Mouse (Mus musculus): ENCODE results near the gene Sel1l3. TPM values are rescaled to one million over a fixed set of nuclear protein-coding genes. Genes with fewer than 3 reads are reported as not detected.

Sel1l3 gene
- polyA plus RNA-seq, 1 experiment = 33.5 TPM

DNA sequence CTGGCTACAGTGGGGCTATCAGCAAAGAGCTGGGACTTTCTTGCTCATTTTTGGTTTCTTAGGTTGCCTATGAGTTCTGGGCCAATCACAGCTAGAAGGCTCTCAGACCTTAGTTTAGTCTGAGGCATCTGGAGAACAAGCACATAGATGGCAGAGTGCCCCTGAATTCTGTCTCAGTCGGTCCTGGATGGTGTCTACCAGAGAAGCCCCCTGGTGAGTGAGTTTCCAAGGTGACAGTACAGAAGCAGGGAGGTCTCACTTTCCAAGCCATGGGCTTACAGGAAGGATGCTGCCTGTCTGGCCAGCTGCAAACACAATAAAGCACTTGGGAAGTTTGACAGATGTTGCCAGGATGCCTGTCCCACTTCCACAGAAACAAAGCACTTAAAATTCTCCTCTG, 1.1 kb upstream of the Sel1l3 start:
- no peak for DNase-seq (ENCODE audit: low read depth, low spot score)
- 21% methylated on average over 1 of the region's 1 CpGs for WGBS

DNA sequence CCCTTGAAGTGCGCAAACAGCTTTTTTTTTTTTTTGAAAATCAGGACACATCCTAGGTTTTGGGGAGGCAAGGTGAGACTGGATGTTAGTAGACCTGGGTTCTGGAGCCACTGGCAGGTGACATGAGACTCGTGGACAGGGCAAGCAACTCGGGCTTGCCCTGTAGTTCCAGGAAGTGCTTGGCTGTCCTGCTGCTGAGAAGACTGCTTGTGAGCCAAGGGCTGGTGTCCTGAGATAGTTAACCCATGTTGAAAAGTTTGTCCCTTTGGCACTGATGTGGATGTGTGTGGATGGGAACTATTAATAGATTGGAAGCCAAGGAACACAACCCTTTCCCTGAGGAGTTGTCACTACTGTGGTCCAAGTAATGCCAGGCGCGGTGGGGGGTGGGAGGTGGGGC, 635 bp upstream of the Sel1l3 start:
- DNase-seq (ENCODE audit: low read depth, low spot score) = no peak
- WGBS = 33% methylated on average over 5 of the region's 5 CpGs

DNA sequence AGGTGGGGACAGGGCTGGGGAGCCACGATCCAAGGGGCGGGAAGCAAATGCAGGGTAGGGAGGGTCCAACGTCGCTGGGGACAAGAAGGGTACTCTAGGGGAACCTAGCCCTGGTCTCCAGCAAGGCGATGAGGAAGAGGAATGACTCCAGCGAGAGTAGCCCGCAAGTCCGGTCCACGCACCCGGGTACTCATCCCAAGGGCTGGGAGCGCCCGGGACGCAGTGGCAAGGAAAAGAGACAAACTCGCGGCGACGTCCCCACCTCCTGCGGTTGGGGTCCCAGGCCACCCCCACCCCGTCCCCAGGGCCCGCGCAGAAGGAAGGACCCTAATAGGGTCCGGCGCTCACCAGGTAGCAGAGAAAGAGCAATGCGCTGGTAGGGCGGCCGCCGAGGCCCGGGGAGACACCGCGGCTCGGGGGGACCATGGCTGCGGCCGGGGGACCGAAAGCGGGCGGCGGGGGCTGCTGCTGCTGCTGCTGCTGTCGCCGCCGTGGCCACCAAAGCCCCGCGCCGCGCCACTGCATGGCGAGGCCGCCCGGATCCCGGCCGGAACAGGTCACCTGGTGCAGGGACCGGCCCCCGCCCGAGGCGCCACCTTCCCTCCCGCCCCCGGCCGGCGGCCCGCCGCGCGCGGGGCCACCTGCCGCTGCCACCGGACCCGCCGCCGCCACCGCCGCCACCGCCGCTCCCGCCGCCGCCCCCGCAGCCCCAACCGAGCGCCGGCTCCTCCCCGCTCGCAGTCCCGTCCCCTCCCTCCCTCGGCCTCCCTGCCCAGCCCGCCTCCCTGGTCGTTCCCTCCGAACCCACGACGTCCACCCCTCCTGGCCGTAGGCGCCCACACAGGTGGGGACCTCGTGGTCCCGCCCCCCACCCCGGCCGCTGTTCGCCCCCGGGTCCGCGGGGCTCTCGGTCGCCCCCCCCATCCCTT, 681 bp downstream of the Sel1l3 start:
- 1% methylated on average over 62 of the region's 99 CpGs for WGBS
- DNase-seq (ENCODE audit: low read depth, low spot score) = no peak

DNA sequence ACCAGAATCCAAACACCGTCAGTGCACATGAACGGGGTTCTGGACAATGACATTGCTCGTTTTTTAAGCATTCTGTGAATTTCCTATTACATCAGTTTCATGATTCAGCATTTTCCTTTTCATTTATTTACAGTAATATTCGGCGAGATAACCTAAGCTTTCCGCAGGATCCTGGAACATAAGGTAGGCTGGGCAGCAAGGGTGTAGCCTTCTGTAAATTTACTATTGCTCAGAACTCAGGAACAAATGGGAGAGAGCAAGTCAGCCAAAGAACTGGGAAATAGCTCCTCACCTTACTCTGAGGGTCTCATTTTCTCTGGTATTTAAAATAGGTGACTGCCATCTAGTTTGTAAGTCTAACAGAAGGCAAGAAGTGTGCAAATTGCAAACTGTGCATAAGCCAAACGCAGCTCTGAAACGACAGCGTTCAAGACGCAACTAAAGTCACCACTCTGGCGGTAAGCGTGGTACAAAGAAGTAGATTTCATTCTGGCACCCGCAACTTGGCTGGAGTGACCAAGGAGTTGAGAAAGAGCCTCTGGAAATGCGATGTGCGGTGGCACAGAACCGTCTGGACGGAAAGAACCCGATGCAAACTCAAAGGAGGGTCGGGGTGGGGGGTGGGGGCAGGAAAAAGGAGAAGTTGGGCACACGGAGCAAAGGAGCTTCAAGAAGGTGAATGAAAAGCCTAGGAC, 1.5 kb downstream of the Sel1l3 start:
- WGBS = 8% methylated on average over 20 of the region's 20 CpGs
- no peak for DNase-seq (ENCODE audit: low read depth, low spot score)

DNA sequence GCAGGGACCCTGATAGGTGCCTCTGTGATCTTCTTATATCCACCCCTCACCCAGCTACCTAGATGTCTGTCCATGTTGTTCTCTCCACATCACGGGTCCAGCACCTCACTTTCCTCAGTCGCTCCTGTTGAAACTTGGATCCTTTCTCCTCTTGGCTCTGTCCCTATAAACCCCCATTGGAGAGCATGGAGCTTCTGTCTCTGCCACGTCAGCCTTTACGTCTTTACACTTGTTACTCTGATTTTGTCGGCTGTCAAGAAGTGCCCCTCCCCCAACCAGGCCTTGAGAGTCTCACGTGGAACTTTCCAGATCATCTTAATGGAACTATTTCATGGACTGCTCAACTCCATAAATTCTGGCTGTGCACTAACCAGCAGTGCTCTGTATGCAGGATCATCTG, 2.5 kb downstream of the Sel1l3 start:
- no peak for DNase-seq (ENCODE audit: low read depth, low spot score)
- WGBS = 67% methylated on average over 6 of the region's 6 CpGs

DNA sequence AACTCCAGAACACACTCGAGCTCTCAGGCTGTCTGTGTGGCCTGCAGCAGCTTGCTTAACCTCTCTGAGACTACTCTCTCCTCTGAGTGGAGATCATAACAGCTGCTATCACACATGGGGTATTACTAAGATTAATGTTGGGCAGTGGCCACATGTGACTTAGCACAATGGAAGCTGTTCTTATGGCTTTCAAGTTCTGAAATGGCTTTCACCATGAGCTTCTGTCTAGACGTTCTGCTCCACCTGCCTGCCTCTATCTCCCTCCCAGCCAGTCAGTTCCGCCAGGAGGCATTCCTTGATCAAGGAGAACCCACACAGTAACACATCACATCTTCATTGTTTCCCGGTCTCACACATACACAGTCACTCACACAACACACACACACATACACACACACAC, 3.2 kb downstream of the Sel1l3 start:
- no peak for DNase-seq (ENCODE audit: low read depth, low spot score)
- 76% methylated on average over 4 of the region's 4 CpGs for WGBS

DNA sequence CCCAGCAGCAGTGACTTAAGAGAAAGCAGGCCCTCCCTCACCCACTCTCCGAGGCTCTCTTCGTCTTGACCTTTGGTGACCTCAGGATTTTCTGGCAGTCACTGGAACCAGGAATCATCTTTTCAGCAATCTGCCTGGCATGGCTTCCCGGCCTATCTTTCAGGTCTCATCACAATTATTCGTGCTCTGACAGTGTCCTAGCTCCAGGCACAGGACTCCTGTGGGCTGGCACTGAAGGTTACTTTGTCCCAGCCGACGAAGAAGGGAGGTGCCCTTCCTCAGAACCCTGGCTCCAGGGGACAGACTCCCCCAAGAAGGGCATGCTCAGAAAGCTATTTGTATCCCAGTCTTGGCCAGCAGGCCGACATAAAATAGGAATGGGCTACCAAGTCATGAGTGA, 4.0 kb downstream of the Sel1l3 start:
- DNase-seq (ENCODE audit: low read depth, low spot score) = no peak
- 77% methylated on average over 7 of the region's 7 CpGs for WGBS

DNA sequence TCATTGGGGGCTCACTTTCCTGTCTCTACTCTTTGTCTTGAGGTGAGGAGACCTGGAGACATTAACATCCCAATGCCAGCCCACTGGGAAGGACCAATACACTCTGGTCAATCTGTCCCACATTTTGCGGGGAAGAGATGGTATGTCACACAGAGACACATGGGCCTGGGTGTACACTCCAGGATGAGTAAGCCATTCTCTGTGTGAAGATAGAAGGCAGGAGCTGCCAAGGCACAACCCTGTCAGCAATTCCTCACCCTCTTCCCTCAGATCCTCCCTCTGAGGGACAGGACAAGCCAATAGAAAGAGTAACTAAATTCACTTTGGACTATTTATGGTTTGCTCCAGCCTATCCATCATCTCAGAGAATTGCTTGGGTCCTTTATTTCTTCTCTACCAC, 5.0 kb downstream of the Sel1l3 start:
- DNase-seq (ENCODE audit: low read depth, low spot score) = no peak
- WGBS = 93% methylated on average over 1 of the region's 1 CpGs

DNA sequence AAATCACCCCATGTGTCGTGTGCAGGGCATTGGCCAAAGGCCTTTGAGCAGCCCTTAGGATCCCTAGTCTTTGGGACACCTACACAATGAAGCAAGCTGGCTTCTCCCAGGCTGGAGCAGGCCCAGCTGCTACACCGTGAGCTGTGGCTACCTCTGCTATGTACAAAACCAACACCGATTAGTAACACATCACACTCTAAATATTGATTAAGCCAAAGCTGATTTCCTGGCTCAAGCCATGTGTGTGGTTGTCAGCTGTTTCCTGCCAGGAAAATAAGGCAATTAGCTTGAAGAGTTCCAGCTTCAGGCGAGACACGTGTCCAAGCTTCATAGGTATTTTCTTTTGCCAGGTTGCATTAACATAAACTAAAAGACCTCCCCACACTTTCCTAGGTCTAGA, 7.2 kb downstream of the Sel1l3 start:
- 64% methylated on average over 5 of the region's 5 CpGs for WGBS

DNA sequence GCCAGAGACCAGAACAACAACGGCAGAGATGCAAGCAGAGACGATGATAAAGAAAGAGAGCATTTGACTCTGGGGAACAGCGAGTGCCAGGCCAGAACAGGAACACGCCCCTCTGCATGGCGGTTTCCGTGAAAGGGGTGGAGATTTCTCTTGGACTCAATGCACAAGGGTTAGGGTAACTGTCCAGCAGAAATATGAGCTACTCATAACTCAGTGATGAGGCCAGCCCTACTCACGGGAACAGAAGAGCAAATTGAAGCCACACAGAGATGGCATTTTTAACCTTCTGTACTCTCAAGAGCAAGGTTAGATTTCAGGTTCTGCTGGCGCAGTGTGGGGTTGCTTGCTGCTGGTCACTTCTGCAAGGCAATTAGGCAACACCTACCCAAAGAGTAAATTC, 11.0 kb downstream of the Sel1l3 start:
- WGBS = 51% methylated on average over 8 of the region's 8 CpGs
- DNase-seq (ENCODE audit: low read depth, low spot score) = no peak

More for the DNA sequence above, 7.2 kb downstream of the Sel1l3 start:
- no peak for DNase-seq (ENCODE audit: low read depth, low spot score)

DNA sequence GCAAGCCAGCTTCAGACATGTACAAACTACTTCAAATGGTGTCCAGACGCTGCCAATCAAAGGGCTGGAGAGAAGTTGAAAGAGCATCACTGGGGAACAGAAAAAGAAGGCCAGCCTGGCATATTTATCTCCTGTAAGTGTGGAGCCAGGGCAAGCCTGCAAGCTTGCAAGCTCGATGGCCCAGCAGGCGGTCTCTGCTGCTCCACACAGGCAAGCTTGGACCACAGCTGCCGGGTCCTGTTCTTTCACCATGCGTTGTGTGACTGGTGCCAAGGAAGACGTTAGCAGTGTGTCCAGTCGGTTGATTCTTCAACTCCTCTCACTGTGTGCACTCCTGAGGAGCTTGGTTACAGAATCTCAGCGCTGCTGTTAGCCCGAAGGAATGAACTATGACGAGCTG, 12.9 kb downstream of the Sel1l3 start:
- 82% methylated on average over 10 of the region's 10 CpGs for WGBS
- no peak for DNase-seq (ENCODE audit: low read depth, low spot score)

DNA sequence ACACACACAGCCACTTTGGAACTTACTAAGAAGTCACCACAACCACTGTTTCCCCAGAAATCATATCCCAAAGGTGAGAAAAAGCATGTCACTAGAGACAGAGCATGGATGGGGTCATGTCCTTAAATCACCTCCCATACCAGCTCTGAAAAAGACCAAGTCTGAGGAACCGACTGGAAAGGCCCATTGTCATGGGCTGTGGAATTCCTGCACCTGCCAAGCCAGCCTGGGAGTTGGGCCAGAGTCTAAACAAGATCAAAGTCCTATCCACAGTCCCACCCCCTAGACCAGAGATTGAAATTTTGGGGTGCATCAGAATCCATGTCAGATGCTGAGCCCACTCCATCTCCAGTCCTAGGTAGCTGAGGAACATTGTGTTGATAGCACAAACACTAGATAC, 15.3 kb downstream of the Sel1l3 start:
- DNase-seq (ENCODE audit: low read depth, low spot score) = no peak
- 9% methylated on average over 1 of the region's 1 CpGs for WGBS

DNA sequence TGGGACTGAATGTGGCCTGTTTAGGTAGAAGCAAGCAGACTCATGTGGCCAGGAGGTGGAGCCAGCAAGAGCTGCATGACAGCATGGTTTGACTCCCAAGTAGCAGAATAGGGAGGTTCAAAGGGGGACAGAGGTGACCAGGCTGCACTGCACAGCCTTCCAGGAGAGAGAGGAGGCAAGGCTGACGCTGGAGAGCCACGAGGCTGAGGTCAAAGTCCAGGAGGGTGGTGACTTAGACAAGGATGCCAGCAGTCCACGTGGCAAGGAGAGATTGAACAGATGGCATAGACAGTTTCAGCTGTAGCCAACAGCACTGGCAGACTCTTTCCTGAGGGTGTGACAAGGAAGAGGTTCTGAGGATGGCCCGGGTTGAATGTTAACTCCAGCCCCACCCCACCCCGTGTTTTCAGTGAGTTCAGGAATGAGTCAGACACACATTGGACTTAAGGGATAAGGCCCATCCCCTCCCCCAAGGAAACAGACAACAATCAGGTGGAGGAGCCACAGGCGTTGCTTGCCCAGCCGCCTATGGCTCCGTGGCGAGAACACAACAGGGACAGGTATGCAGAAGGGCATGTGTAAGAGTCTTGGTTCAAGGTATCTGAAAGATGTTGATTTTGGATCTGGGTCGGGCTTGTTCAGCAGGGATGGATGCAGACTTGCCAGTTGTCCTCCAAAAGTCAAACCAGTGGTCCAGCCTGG, 17.2 kb downstream of the Sel1l3 start:
- 22% methylated on average over 10 of the region's 10 CpGs for WGBS

DNA sequence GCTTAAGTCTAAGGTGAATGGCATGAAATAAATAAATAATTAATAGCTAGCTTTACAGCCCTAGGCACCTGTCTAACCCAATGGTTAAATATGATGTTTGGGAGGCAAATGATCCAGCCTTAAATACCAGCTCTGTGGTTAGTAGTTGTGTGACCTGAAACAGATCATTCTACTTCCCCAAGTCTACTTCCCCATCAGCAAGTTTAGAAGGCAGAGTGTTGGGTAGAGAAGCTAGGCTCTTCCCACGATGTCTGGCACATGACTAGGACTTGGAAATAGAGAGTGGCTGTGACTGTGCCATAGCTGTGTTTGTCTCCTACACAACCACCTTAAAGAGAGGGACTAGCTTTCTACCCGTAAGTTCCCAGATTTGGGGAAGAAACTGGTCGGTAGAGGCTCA, 18.9 kb downstream of the Sel1l3 start:
- DNase-seq (ENCODE audit: low read depth, low spot score) = no peak
- WGBS = 92% methylated on average over 3 of the region's 3 CpGs

More for the DNA sequence above, 17.2 kb downstream of the Sel1l3 start:
- peak; percentile 100 for DNase-seq (ENCODE audit: low read depth, low spot score)

DNA sequence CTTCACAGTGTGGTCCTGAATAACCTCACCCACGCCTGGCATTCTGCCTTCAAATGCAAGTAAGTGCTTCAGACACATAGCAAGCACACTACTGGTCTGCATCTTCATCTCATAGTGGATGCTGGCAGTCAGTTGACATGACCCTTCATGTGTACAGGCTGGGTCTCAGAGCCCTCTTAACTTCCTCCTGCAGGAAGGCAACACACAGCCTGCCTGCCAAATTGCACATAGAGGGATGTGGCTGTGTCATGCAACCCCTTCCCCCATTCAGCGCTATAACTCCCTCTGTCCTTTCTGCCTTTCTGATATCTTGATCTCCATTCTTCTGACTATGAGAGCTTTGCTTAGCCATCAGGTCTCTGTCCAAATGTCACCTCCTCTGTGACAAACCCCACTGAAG, 19.3 kb downstream of the Sel1l3 start:
- WGBS = 77% methylated on average over 2 of the region's 2 CpGs
- no peak for DNase-seq (ENCODE audit: low read depth, low spot score)

DNA sequence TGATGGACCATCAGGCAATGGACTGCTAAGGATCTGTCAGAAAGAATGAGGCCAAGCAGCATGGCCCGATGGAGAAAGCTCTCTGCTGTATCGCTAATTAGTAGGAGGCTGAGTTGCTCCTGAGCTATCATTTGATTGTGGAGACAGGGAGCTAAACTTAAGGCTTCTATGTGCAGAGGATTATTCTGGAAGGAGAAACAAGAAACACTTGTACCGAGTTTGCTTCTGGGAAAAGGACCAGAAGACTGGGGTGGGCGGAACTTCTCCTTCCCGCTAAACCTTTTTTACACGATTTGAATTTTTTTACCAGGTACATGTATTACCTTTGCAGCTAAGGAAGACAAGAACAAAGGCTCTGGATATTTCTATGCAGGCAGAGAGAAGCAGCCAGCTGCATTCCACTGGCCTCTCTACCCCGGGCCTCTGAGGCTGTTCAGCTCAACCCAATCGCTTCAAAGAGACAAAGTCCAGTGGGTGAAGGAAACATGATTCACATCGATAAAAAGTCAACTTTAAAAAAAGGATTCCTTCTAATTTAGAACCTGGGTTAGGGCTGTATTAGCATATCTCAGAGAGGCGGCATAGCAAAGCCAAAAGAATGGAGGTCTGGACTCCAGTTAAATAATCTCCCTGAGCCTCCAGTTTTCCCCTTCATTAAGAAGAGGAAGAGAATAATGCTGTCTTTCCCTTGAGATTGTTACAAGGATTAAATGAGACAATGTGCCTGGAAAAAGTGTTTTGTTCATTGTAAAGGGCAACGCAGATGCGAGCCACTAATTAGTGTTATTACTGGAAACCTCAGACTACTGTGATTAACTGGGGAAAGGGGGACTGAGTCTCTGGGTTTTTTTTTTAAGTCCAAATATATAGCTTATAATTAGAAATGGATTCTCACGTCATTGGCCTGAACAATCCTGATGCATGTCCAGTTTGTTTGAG, 20.4 kb downstream of the Sel1l3 start:
- WGBS = 65% methylated on average over 13 of the region's 13 CpGs
- no peak for DNase-seq (ENCODE audit: low read depth, low spot score)

DNA sequence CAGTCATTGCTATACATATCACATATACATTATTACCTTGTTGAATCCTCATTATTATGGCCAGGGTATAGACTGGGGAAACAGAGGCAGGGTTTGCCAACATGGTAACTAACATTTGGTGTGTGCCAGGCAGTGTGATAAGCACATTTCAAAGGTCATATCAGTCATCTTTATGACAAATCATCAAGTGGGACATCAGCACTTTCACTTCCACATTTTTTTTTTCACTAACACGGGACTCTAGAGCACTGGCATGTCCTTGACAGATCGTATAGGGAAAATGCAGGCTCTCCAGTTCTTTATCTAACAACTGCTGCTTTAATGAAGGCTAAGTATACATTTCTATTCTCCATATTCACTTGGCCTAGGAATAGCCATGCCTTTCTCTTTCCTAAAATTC, 25.1 kb downstream of the Sel1l3 start:
- WGBS = 38% methylated on average over 2 of the region's 2 CpGs
- DNase-seq (ENCODE audit: low read depth, low spot score) = no peak

DNA sequence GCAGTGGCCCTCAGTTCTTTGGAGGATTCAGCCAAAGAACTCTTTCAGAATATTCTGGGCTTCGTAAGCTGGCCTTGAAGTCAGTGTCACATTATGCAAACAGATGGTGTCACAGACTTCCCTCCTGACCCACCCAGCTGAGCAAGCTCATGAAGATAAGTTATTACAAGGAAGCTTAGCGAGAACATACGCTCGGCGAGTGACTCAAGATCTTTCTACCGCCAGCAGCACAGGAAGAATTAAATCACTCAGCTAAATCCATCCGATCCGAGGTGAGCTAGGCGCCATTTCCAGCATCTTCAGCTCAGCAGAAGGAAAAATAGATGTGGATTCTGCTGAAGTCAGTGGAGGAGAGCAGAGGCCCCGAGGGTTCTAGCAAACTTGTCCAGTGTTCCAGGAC, 26.5 kb downstream of the Sel1l3 start:
- 29% methylated on average over 10 of the region's 10 CpGs for WGBS
- peak; percentile 54 for DNase-seq (ENCODE audit: low read depth, low spot score)

DNA sequence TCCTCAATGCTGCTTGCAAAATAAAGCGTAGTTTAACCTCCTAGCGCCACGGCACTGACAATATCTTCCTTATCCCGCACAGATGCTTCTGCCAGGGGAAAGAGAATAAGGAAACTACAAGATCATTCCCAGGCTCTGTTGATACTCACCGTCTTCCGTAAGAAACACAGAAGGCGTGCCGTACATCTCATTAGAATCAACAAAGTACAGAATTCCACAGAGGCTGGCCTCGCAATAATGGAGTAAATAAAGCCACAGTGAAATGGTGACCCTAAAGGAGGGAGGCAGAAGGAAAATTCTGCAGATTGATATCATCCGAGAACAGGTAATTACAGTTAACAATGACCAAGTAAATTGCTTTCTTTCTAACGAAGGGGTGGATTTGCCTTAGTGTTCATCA, 27.9 kb downstream of the Sel1l3 start:
- DNase-seq (ENCODE audit: low read depth, low spot score) = no peak
- 67% methylated on average over 11 of the region's 11 CpGs for WGBS
